Mouse (Mus musculus) megakaryocyte, embryonic 14.5 days (primary cell): ENCODE results near the gene Npepl1.

ENCODE experiments used
- FLI1 ChIP-seq: IDR thresholded peaks from 2 replicates; pipeline ENCODE4 v1.6.1; 2012; ENCODE audit warnings: low read length, inconsistent platforms, mixed read lengths
- GATA1 ChIP-seq: IDR thresholded peaks from 3 replicates; pipeline ENCODE4 v1.6.1; 2012; ENCODE audit warnings: mixed read lengths, low read length, inconsistent platforms, borderline replicate concordance

DNA sequence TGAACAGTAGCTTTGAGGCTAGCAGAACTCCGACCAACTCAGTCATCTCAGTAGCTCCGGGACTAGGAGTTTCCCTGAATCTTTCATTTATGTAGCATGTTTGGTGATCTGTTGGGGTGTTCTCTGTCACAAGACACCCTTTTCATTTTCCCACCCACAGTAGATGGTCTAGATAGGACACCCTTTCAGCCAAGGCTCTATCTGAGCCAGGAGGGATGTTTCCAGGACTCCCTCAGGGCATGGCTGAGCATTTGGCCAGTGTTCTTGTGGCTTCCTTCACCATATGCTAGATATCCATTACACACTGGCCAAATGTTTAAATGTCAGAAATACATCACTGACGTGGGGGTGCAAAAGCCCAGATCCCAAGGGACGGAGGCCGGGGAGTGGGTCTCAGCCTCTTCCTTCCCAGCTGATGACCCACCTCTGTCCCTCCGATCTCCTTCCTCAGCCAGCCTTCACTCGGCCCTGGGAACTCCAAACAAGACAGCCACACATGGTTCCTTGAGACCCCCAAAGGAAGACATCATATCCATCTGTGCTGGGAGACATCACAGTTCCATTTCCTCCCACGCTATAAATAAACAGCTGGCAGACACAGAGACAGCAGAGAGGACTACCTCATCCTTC, 20.4 kb downstream of the Npepl1 start:
- TF ChIP-seq GATA1: no peak
- no peak for TF ChIP-seq FLI1
